Mouse (Mus musculus) spleen, postnatal 10 days (tissue): ENCODE results near the gene Tbc1d10c.

ENCODE experiments used
- DNase-seq, 2 experiments: peaks; one replicate each; pipeline ENCODE4 v3.0.0; 2021 to 2022; ENCODE audit warnings: low spot score in 2 of 2

Gene Tbc1d10c

GRCm38 (mm10) chr19:4190831-4191334, at the start of gene Tbc1d10c:
TSS of gene Tbc1d10c (minus strand) at chr19:4191284.
- peak in 1 of 2 experiments; percentile 81 for DNase-seq

GRCm38 (mm10) chr19:4240247-4240668, 49.2 kb upstream of the Tbc1d10c start:
- no peak for DNase-seq

GRCm38 (mm10) chr19:4234548-4234947, 43.5 kb upstream of the Tbc1d10c start:
- DNase-seq = no peak

- DNase-seq = no peak
These were observed 41.6 kb upstream of the Tbc1d10c start for GRCm38 (mm10) chr19:4232651-4233050.

DNA sequence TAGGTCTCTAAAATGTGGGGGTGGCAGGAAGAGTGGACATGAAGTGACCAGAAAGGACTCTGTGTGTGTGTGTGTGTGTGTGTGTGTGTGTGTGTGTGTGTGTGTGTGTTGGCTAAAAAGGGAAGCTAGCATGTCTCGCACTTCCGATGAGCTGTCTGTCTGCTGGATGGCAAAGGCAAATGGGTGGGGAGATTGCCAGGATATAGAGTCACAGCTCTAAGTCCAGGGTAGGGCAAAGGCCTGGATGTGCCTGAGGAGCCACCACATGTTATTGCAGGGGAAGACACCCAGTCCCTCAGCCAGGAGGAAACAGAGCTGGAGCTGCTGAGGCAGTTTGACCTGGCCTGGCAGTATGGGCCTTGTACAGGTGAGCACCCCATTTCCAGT, 41.1 kb upstream of the Tbc1d10c start:
- DNase-seq = no peak

- peak; percentile 84 to 96 for DNase-seq
These were observed 40.4 kb upstream of the Tbc1d10c start, which contains the start of gene Pold4 for GRCm38 (mm10) chr19:4231253-4232185. TSS of gene Pold4 (plus strand) at chr19:4231899.

DNA sequence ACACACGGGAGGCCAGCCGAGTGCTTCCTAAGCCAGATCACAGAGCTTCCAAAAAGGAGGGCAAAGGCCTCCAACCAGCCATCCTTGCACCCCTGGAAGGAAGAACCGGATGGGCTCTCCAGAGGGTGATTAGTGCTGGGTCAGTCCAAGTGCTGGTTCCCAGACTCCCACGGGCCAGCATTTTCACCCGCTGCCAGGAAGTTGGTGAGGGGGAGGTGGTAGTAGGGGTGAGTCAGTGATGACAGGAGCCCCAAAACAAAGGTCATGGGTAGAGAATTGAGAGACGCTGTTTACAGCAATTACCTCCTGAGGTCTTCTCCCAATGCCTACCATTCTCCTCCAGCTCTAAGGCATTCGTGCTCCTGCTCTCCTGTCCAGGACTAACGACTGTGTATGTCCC, 39.3 kb upstream of the Tbc1d10c start:
- peak in 1 of 2 experiments; percentile 41 for DNase-seq

DNA sequence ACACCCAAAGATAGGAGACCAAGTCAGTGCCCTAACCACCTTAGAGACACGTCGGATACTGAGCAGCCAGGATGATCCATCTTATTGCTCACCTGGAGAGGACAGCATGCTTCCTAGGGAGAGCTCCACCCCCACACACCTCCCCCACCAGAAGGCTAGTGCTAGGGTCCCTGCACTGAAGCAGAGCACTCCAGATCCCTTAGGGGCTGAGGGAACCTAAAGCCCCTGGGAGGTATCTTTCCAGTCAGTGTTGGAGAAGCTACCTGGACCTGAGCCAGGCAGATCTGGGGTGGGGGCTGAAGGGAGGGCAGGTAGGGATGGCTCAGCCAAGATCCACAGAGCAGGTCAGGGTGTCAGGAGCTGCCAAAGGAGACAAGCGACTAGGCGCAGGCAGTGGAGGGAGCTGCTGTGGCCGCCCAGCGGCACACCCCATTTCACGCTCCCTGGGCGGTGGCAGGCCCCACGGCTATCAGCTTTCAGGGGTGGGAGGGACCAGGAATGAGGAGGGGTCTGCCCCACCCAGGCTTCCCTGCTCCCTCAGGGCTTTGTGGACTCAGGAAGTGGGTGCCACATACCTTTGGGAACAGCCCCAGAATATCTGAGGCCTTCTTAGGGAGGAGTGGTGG, 38.5 kb upstream of the Tbc1d10c start:
- no peak for DNase-seq

DNA sequence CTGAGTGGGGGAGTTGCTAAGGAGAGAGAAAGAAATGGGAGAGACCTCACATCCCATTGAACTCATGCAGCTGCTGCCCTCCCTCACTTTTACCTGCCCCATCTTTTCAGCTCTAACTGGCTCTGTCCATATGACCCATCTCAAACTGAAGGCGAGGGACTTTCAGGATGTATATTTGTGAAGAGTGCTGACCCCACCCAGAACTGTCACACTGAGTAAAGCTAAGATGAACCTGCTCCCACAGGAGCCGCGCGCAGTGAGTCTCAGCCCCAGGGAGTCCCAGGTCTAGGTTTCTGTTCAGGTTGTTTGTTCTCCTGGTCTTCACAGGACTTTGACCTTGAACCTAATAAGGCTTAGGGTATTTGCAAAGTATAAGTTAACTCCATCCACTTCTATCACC, 37.8 kb upstream of the Tbc1d10c start:
- DNase-seq = no peak

DNA sequence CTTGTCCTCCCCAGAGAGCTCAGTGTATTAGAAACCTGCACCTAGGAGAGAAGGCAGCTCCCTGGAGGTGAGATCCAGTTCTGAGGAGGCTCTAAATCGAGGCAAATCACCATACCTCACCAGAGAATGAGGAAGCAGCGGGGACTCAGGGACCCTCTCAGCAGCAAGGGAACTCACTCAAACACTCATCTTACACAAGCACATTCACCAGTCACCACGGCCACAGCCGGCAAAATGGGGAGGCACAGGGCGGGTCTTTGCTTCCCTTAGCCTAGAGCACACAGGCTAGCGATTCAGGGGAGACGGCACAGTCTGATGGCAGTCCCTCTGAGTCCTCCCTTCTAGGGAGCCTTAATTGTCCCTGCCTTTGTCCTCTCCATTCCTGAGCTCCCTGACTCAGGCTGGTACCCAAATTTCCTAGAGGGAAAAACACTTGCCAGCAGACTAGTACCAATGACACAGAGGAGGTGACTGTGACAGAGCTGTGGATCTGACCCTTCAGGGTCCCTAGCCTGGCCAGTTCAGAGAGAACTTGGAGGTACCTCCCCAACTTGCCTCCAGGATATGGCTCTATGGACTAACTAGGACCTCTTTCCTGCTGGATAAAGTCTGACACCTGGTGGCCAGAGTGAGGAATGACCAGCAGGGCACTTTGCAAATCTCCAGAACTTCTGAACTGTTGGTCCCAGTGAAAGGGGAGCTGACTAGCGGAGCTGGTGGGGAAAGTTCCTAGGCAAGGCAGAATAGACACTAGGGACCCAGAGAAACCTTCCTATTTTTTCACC, 37.0 kb upstream of the Tbc1d10c start:
- peak; percentile 57 to 77 for DNase-seq

DNA sequence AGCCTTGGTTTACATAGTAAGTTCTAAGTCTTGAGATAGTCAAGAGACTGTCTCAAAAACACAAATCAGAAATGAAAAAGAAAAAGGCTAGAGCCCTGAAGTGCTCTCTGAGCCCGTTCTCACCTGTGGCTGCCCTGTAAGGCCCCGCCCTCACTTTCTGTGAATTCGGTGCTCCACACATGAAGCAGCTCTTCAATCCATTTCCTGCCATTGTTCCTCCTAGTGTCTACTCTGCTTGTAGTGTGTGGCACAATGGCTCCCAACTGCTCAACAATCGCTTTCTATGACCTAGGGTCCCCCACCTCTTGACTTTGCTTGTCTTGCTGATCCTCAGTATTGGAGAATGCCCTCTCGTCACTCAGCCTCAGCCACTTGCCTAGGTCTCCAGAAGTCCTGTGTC, 36.4 kb upstream of the Tbc1d10c start:
- no peak for DNase-seq

GRCm38 (mm10) chr19:4226779-4227178, 35.7 kb upstream of the Tbc1d10c start:
- no peak for DNase-seq

DNA sequence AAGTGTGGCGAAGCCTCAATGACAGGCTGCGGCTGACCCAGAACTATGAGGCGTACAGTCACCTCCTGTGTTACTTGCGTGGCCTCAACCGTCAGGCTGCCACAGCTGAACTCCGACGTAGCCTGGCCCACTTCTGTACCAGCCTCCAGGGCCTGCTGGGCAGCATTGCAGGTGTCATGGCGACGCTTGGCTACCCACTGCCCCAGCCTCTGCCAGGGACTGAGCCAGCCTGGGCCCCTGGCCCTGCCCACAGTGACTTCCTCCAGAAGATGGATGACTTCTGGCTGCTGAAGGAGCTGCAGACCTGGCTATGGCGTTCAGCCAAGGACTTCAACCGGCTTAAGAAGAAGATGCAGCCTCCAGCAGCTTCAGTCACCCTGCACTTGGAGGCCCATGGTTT, 31.1 kb upstream of the Tbc1d10c start:
- DNase-seq = peak in 1 of 2 experiments; percentile 49

GRCm38 (mm10) chr19:4220957-4221743, 30.1 kb upstream of the Tbc1d10c start:
- DNase-seq = peak in 1 of 2 experiments; percentile 21

DNA sequence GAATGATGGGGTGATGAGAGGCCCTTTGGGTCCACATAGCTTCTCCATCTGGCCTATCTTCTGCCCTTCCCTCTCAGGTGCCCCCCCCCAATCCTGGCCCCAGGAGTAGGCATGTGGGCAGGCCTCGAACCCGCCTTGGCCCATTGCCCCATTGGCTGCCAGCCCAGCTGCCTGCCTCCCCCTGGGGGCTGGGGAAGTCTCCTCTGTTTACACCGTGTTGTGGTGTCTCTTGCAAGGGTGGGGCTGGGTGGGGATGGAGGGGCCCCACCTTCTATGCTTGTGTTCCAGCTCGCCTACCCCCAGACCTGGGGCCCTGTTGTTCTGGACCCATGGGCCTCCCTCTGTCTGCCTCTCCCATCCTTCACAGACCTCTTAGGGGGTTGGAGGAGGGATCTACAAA, 29.3 kb upstream of the Tbc1d10c start:
- DNase-seq = peak in 1 of 2 experiments; percentile 59

- DNase-seq = peak in 1 of 2 experiments; percentile 14
These were observed 28.9 kb upstream of the Tbc1d10c start for GRCm38 (mm10) chr19:4219943-4220342.

- peak in 1 of 2 experiments; percentile 37 for DNase-seq
These were observed 27.7 kb upstream of the Tbc1d10c start for GRCm38 (mm10) chr19:4218784-4219183.

DNA sequence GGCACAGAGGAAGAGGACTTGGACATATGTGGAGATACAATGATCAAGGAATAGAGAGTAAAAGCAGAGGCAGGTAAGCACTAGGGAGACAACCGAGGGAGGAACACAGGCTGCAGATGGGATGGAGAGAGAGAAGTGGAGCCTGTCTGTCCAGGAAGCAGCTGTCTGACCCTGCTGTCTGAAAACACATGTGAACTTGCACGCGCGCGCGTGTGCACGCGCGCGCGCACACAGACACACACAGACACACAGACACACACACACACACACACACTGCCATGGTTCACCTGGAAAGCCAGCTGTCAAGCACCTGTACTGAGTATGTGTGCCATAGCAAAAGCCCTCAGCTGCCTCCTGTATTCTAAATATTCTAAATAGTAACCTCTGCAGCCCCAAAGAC, 27.2 kb upstream of the Tbc1d10c start:
- DNase-seq = peak in 1 of 2 experiments; percentile 18

- DNase-seq = no peak
These were observed 26.8 kb upstream of the Tbc1d10c start for GRCm38 (mm10) chr19:4217855-4218254.

DNA sequence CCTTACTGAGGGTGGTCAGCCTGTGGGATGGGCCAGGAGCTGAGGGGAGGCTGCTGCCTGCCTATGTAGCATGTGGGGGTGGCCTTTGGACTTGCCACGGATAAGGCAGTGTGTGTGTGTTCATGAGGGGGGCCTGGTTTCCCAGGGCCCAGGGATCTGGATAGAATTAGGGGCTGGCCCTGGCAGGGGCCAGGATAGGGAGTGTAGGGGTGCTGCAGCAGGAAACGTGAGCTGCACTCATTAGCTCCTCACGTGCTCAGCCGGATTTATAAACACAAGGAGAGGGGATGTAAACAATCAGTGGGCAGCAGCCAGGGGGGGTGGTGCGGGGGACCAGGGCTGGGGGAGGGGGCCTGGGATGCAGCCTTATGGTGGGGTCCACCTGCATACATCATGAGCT, 26.1 kb upstream of the Tbc1d10c start:
- DNase-seq = peak in 1 of 2 experiments; percentile 13
